Mouse (Mus musculus) stomach, embryonic 16.5 days (tissue): ENCODE results near the gene Mrps10. TPM values are rescaled to one million over a fixed set of nuclear protein-coding genes. Genes with fewer than 3 reads are reported as not detected.
"Not testable (repeated sequence)": the region's sequence is repeated elsewhere in the genome, so short reads cannot be mapped to it uniquely, and the experiment has no call there.

Source experiments
- ATAC-seq: fragments of 200-750 bp; cut with Nextera tagmentation; 2 replicates; pipeline ENCODE4 v1.8.0; 2017; ENCODE audit warnings: moderate number of reproducible peaks, moderate TSS enrichment; ENCODE audit not compliant: insufficient read depth, low FRiP score
- H3K27ac ChIP-seq: fragments of 300-500 bp; sonication (generic); 2 replicates; pipeline ENCODE4 v1.5.1; 2014; ENCODE audit warnings: low read length
- H3K27me3 ChIP-seq: fragments of 300-500 bp; sonication (generic); 2 replicates; pipeline ENCODE4 v1.6.1; 2014; ENCODE audit warnings: low read length, control low read depth, mixed read lengths; ENCODE audit not compliant: control insufficient read depth, insufficient read depth
- H3K36me3 ChIP-seq: fragments of 300-500 bp; sonication (generic); 2 replicates; pipeline ENCODE4 v1.6.1; 2014; ENCODE audit warnings: low read length; ENCODE audit not compliant: control insufficient read depth, insufficient read depth
- H3K4me1 ChIP-seq: fragments of 300-500 bp; sonication (generic); 2 replicates; pipeline ENCODE4 v1.6.1; 2014; ENCODE audit warnings: low read length, control low read depth, mixed read lengths; ENCODE audit not compliant: control insufficient read depth, insufficient read depth
- H3K4me2 ChIP-seq: fragments of 300-500 bp; sonication (generic); 2 replicates; pipeline ENCODE4 v1.6.1; 2014; ENCODE audit warnings: low read depth, low read length, mixed read lengths
- H3K4me3 ChIP-seq: fragments of 300-500 bp; sonication (generic); replicated peaks from 2 replicates; pipeline ENCODE4 v1.5.1; 2014; ENCODE audit warnings: mild to moderate bottlenecking, low read length
- H3K9ac ChIP-seq: fragments of 300-500 bp; sonication (generic); 2 replicates; pipeline ENCODE4 v1.6.1; 2014; ENCODE audit warnings: low read length
- H3K9me3 ChIP-seq: fragments of 300-500 bp; sonication (generic); replicated peaks from 2 replicates; pipeline ENCODE4 v1.6.1; 2016; ENCODE audit warnings: low read length, control low read depth; ENCODE audit not compliant: control insufficient read depth
- WGBS: fragments of 180-500 bp; shearing (Covaris S2); extraction: QIAGEN DNeasy Blood & Tissue Kit; methylation state at CpG from one replicate; pipeline ENCODE4 v1.1.7; 2014; 5-methylcytosine and 5-hydroxymethylcytosine counted together
- polyA plus RNA-seq: library from polyadenylated mRNA; unstranded; fragments of >200 nt; fragmentation: Nextera tagmentation; extraction: Ambion mirVana; gene quantifications from 2 replicates; pipeline ENCODE4 v1.2.1, GENCODE M21; 2015

Gene Mrps10
- polyA plus RNA-seq, 1 experiment from 2014 or later: 66.1 TPM

- Histone ChIP-seq H3K27me3 (no peaks in the 10 kb centered on the region), H3K9ac (no peak overlapping the region), H3K9me3 (no peaks in the 10 kb centered on the region), H3K4me3 (no peak overlapping the region), H3K4me1 (no peaks in the 10 kb centered on the region), H3K4me2 (no peak overlapping the region), H3K27ac (no peak overlapping the region), H3K36me3 (peaks cover 5% of the 10 kb centered on the region; the same call in 1 of the 2 replicates)
- ATAC-seq: no peak
- 87% methylated on average over 9 of the region's 9 CpGs for WGBS
Measured at GRCm38 (mm10) chr17:47330616-47331015, 38.1 kb upstream of the Mrps10 start.

GRCm38 (mm10) chr17:47332001-47332611 is 36.6 kb upstream of the Mrps10 start:
- H3K9me3 ChIP-seq: no peaks in the 10 kb centered on the region
- H3K36me3 ChIP-seq: no peaks in the 10 kb centered on the region
- H3K9ac ChIP-seq: no peak overlapping the region
- H3K4me1 ChIP-seq: no peaks in the 10 kb centered on the region
- H3K27me3 ChIP-seq: no peaks in the 10 kb centered on the region
- ATAC-seq: peak; percentile 23; the same call in 1 of the 2 replicates
- 74% methylated on average over 12 of the region's 12 CpGs for WGBS
- H3K4me3 ChIP-seq: no peak overlapping the region
- no peak overlapping the region for H3K4me2 ChIP-seq
- H3K27ac ChIP-seq: no peak overlapping the region

GRCm38 (mm10) chr17:47332664-47333063 is 36.0 kb upstream of the Mrps10 start:
- H3K4me3 ChIP-seq, ATAC-seq, H3K9me3 ChIP-seq, H3K4me1 ChIP-seq, H3K36me3 ChIP-seq, H3K9ac ChIP-seq, H3K27ac ChIP-seq, H3K27me3 ChIP-seq, H3K4me2 ChIP-seq: not testable (repeated sequence)
- 55% methylated on average over 5 of the region's 5 CpGs for WGBS

- H3K27ac ChIP-seq: no peak overlapping the region
- H3K27me3 ChIP-seq: no peaks in the 10 kb centered on the region
- no peaks in the 10 kb centered on the region for H3K36me3 ChIP-seq
- H3K4me2 ChIP-seq: no peak overlapping the region
- no peak overlapping the region for H3K9ac ChIP-seq
- no peaks in the 10 kb centered on the region for H3K9me3 ChIP-seq
- WGBS: 76% methylated on average over 2 of the region's 2 CpGs
- no peak for ATAC-seq
- no peak overlapping the region for H3K4me3 ChIP-seq
- H3K4me1 ChIP-seq: no peaks in the 10 kb centered on the region
Measured at GRCm38 (mm10) chr17:47333409-47333808, 35.3 kb upstream of the Mrps10 start.

GRCm38 (mm10) chr17:47343121-47343520 is 25.6 kb upstream of the Mrps10 start:
- peaks cover 24% of the 10 kb centered on the region for H3K36me3 ChIP-seq
- 88% methylated on average over 2 of the region's 2 CpGs for WGBS
- H3K4me1 ChIP-seq: no peaks in the 10 kb centered on the region
- H3K27me3 ChIP-seq: no peaks in the 10 kb centered on the region
- H3K9me3 ChIP-seq: peaks cover 6% of the 10 kb centered on the region
- H3K27ac ChIP-seq: no peak overlapping the region
- no peak overlapping the region for H3K4me2 ChIP-seq
- no peak overlapping the region for H3K9ac ChIP-seq
- ATAC-seq: no peak
- H3K4me3 ChIP-seq: no peak overlapping the region

- 94% methylated on average over 3 of the region's 3 CpGs for WGBS
- H3K27me3 ChIP-seq: no peaks in the 10 kb centered on the region
Measured at GRCm38 (mm10) chr17:47349721-47350319, 18.9 kb upstream of the Mrps10 start.

GRCm38 (mm10) chr17:47359964-47360363 is 8.7 kb upstream of the Mrps10 start:
- no peak overlapping the region for H3K27ac ChIP-seq
- no peak for ATAC-seq
- H3K4me3 ChIP-seq: no peak overlapping the region
- H3K9ac ChIP-seq: no peak overlapping the region
- H3K36me3 ChIP-seq: peaks cover 8% of the 10 kb centered on the region; the same call in 1 of the 2 replicates
- H3K9me3 ChIP-seq: no peaks in the 10 kb centered on the region
- no peaks in the 10 kb centered on the region for H3K4me1 ChIP-seq
- no peak overlapping the region for H3K4me2 ChIP-seq
- no peaks in the 10 kb centered on the region for H3K27me3 ChIP-seq
- WGBS: 46% methylated on average over 6 of the region's 6 CpGs

More at GRCm38 (mm10) chr17:47349721-47350319, 18.9 kb upstream of the Mrps10 start:
- H3K4me3 ChIP-seq: no peak overlapping the region
- H3K36me3 ChIP-seq: peaks cover 48% of the 10 kb centered on the region
- no peak overlapping the region for H3K27ac ChIP-seq
- H3K4me2 ChIP-seq: no peak overlapping the region
- H3K4me1 ChIP-seq: no peaks in the 10 kb centered on the region
- ATAC-seq: no peak
- no peak overlapping the region for H3K9ac ChIP-seq
- H3K9me3 ChIP-seq: peaks cover 17% of the 10 kb centered on the region; the same call in 1 of the 2 replicates

GRCm38 (mm10) chr17:47361343-47361742 is 7.3 kb upstream of the Mrps10 start:
- 79% methylated on average over 11 of the region's 11 CpGs for WGBS
- Histone ChIP-seq H3K4me2 (no peak overlapping the region), H3K4me1 (no peaks in the 10 kb centered on the region), H3K9me3 (no peaks in the 10 kb centered on the region), H3K4me3 (no peak overlapping the region), H3K27ac (no peak overlapping the region), H3K27me3 (no peaks in the 10 kb centered on the region), H3K9ac (no peak overlapping the region), H3K36me3 (peaks cover 4% of the 10 kb centered on the region; the same call in 1 of the 2 replicates)
- no peak for ATAC-seq

GRCm38 (mm10) chr17:47369087-47369443 is 378 bp downstream of the Mrps10 start:
- ATAC-seq: peak; percentile 4; the same call in 1 of the 2 replicates
- Histone ChIP-seq H3K9ac (peak overlapping the region; percentile 81), H3K4me3 (peak overlapping the region; percentile 85), H3K4me2 (peak overlapping the region; percentile 82), H3K9me3 (no peaks in the 10 kb centered on the region), H3K27ac (peak overlapping the region; percentile 57), H3K4me1 (no peaks in the 10 kb centered on the region), H3K27me3 (no peaks in the 10 kb centered on the region), H3K36me3 (no peaks in the 10 kb centered on the region)
- under 1% methylated on average over 20 of the region's 20 CpGs for WGBS
